Mouse (Mus musculus) lung, adult 10 weeks (tissue): ENCODE data around the gene Ccdc70. TPM values are rescaled to one million over a fixed set of nuclear protein-coding genes. Genes with fewer than 3 reads are reported as not detected.

Source experiments
- polyA plus RNA-seq: library from polyadenylated mRNA; stranded (reverse); fragments of 350-450 nt; fragmentation: Illumina TruSeq; extraction: RNeasy Lipid Tissue Mini Kit (QIAGEN cat#74804); gene quantifications from one replicate; pipeline ENCODE4 v1.2.3, GENCODE M21; 2014; ENCODE audit warnings: low read depth, low replicate concordance; ENCODE audit not compliant: insufficient read depth

Gene Ccdc70
- polyA plus RNA-seq: not detected

GRCm38 (mm10) chr8:21969475-21969874 lies at the start of gene Ccdc70:
Gene Ccdc70, plus strand, starts transcription at chr8:21969775.

GRCm38 (mm10) chr8:21932610-21933009 lies 37.0 kb upstream of the Ccdc70 start, which contains the start of gene Defb15:
Gene Defb15, minus strand, starts transcription at chr8:21932710.

GRCm38 (mm10) chr8:21938052-21938451 lies 31.5 kb upstream of the Ccdc70 start, which contains the start of gene Defb35:
Gene Defb35, plus strand, starts transcription at chr8:21938352.

GRCm38 (mm10) chr8:21946462-21946861 lies 23.1 kb upstream of the Ccdc70 start, which contains the start of gene Defb13:
Gene Defb13, plus strand, starts transcription at chr8:21946762.

GRCm38 (mm10) chr8:21958414-21958813 lies 11.2 kb upstream of the Ccdc70 start, which contains the start of gene Fam90a1a:
Gene Fam90a1a, plus strand, starts transcription at chr8:21958714.

Other genes starting within 250 kb of the Ccdc70 start
- not detected for gene Defa24, start 235.3 kb upstream of the Ccdc70 start, polyA plus RNA-seq
- gene Defb50, start 146.2 kb upstream of the Ccdc70 start, polyA plus RNA-seq: not detected
- not detected for gene Defb2, start 129.8 kb upstream of the Ccdc70 start, polyA plus RNA-seq
- gene Defb10, start 110.9 kb upstream of the Ccdc70 start, polyA plus RNA-seq: not detected
- gene Defb9, start 84.4 kb upstream of the Ccdc70 start, polyA plus RNA-seq: not detected
- gene Defb11, start 63.4 kb upstream of the Ccdc70 start, polyA plus RNA-seq: not detected
- gene Defb15, start 37.1 kb upstream of the Ccdc70 start, polyA plus RNA-seq: not detected
- gene Defb35, start 31.4 kb upstream of the Ccdc70 start, polyA plus RNA-seq: not detected
- not detected for gene Defb13, start 23.0 kb upstream of the Ccdc70 start, polyA plus RNA-seq
- gene Fam90a1a, start 11.1 kb upstream of the Ccdc70 start, polyA plus RNA-seq: not detected
- 7.2 TPM for gene Atp7b, start 90.5 kb downstream of the Ccdc70 start, polyA plus RNA-seq
- 5.5 TPM for gene Alg11, start 90.9 kb downstream of the Ccdc70 start, polyA plus RNA-seq
- gene Nek5, start 155.3 kb downstream of the Ccdc70 start, polyA plus RNA-seq: 7.0 TPM
- gene Nek3, start 196.7 kb downstream of the Ccdc70 start, polyA plus RNA-seq: 1.9 TPM
- gene Ckap2, start 216.0 kb downstream of the Ccdc70 start, polyA plus RNA-seq: 0.74 TPM
- gene Vps36, start 223.0 kb downstream of the Ccdc70 start, polyA plus RNA-seq: 21.4 TPM